Mouse (Mus musculus) liver, embryonic 18 days (tissue): ENCODE measurements around the gene Scgb1b24. TPM values are rescaled to one million over a fixed set of nuclear protein-coding genes. Genes with fewer than 3 reads are reported as not detected.

Experiments used
- polyA plus RNA-seq: library from polyadenylated mRNA; depleted of rRNA; stranded (reverse); fragments of >200 nt; gene quantifications from 2 replicates; pipeline ENCODE4 v1.2.3, GENCODE M21; 2012; rRNA removed

The Scgb1b24 gene
- not detected in 2 replicates for polyA plus RNA-seq

GRCm38 (mm10) chr7:33743499-33743898 is at the start of gene Scgb1b24:
TSS of gene Scgb1b24 (plus strand) at chr7:33743799.

GRCm38 (mm10) chr7:33739212-33739611 is 4.4 kb upstream of the Scgb1b24 start, which contains the start of gene Scgb2b24:
TSS of gene Scgb2b24 (minus strand) at chr7:33739312.

Other genes starting within 250 kb of the Scgb1b24 start
- not detected in 2 replicates for gene Scgb2b21, start 223.3 kb upstream of the Scgb1b24 start, polyA plus RNA-seq
- gene Scgb2b24, start 4.5 kb upstream of the Scgb1b24 start, polyA plus RNA-seq, result not detected in 2 replicates
- not detected in 2 replicates for gene Scgb2b26, start 201.2 kb downstream of the Scgb1b24 start, polyA plus RNA-seq